ENCODE assay signal across 16 mouse cellular contexts in genomic region chr1:155191671-155192070, GRCm38 (mm10). TPM values are rescaled to one million over a fixed set of nuclear protein-coding genes. Genes with fewer than 3 reads are reported as not detected.
DNase-seq lines count a peak whose midpoint lies in the region; ATAC-seq and TF ChIP-seq lines count a peak whose summit lies in the region.
"Had no signal": no experiment of that assay in that cellular context is flagged by ENCODE, and none has a peak within 500 bp of the region (broad histone marks: within the 10 kb centered on the region; RNA-seq: fewer than 3 reads in every experiment).

No protein-coding gene starts in this region.

- H3K4me2 ChIP-seq in heart, embryonic 13.5 days, result no peak overlapping the region
- H3K4me2 ChIP-seq in liver, embryonic 11.5 days, result no peak overlapping the region
- H3K4me2 ChIP-seq: intestine, embryonic 15.5 days; liver, embryonic 12.5 days had no signal

- H3K27me3 ChIP-seq in heart, embryonic 13.5 days (replicated peaks), result no peaks in the 10 kb centered on the region
- no peaks in the 10 kb centered on the region for H3K27me3 ChIP-seq in cerebellum, adult 2 months (ENCODE audit: control insufficient read depth, insufficient read depth, low read length)
- no peaks in the 10 kb centered on the region for H3K27me3 ChIP-seq in liver, embryonic 11.5 days (replicated peaks; ENCODE audit: control insufficient read depth, insufficient read depth, low read length)
- H3K27me3 ChIP-seq: CH12.LX; intestine, embryonic 15.5 days; liver, embryonic 12.5 days; megakaryocyte, embryonic 14.5 days had no signal

- H3K27ac ChIP-seq in heart, embryonic 13.5 days (replicated peaks), result 0 out of 2 replicates have a peak overlapping the region, but pooled peaks have one; percentile 14
- H3K27ac ChIP-seq in cerebellum, adult 2 months (ENCODE audit: insufficient read depth, low read length), result no peak overlapping the region
- no peak overlapping the region for H3K27ac ChIP-seq in liver, embryonic 11.5 days (ENCODE audit: low read depth, low read length)
- H3K27ac ChIP-seq: intestine, embryonic 15.5 days; left cerebral cortex, adult 2 months; liver, embryonic 12.5 days had no signal

- TF ChIP-seq POLR2A in lung, adult 2 months (IDR thresholded peaks at IDR 0.05; ENCODE audit: borderline replicate concordance, extremely low read depth, low read depth, low read length), result no peak
- TF ChIP-seq POLR2A in cerebellum, adult 2 months (IDR thresholded peaks at IDR 0.05; ENCODE audit: borderline replicate concordance, insufficient read depth, low read length), result no peak

- ATAC-seq in heart, embryonic 13.5 days (ENCODE audit: extremely low read depth, insufficient number of reproducible peaks, low FRiP score, low TSS enrichment), result no peak
- no peak for ATAC-seq in liver, embryonic 11.5 days (replicated peaks; ENCODE audit: low FRiP score)
- ATAC-seq: intestine, embryonic 15.5 days; liver, embryonic 12.5 days had no signal

- H3K4me1 ChIP-seq in heart, embryonic 13.5 days, result peaks cover 15% of the 10 kb centered on the region
- H3K4me1 ChIP-seq in lung, adult 2 months (ENCODE audit: control insufficient read depth, insufficient read depth, low read length), result no peaks in the 10 kb centered on the region
- H3K4me1 ChIP-seq in cerebellum, adult 2 months (ENCODE audit: control insufficient read depth, insufficient read depth, low read length), result peaks cover 21% of the 10 kb centered on the region
- H3K4me1 ChIP-seq in liver, embryonic 11.5 days (replicated peaks; ENCODE audit: control insufficient read depth, insufficient read depth, low read length), result no peaks in the 10 kb centered on the region
- H3K4me1 ChIP-seq: intestine, embryonic 15.5 days; liver, embryonic 12.5 days had no signal

- DNase-seq in heart, postnatal 25 days (ENCODE audit: low spot score), result no peak
- peak; percentile 39 for DNase-seq in lung, postnatal 14 days
- DNase-seq in lung, adult 2 months, result no peak
- peak; percentile 65 to 76 for DNase-seq in cerebellum, adult 2 months
- peak; percentile 68 to 70 for DNase-seq in cerebellum, postnatal 36 days
- no peak for DNase-seq in liver, embryonic 11.5 days (ENCODE audit: low spot score)
- DNase-seq: embryo, embryonic 11 days; kidney, postnatal 25 days; spleen, adult 18-20 months; thymus, adult 18-20 months had no signal

- no peak overlapping the region for H3K4me3 ChIP-seq in heart, embryonic 13.5 days
- H3K4me3 ChIP-seq in lung, adult 2 months (replicated peaks; ENCODE audit: extremely low read depth, low read depth, low read length), result no peak overlapping the region
- H3K4me3 ChIP-seq in cerebellum, adult 2 months (replicated peaks; ENCODE audit: insufficient read depth, low read depth, low read length), result no peak overlapping the region
- no peak overlapping the region for H3K4me3 ChIP-seq in liver, embryonic 11.5 days (ENCODE audit: low read depth, low read length)
- H3K4me3 ChIP-seq: intestine, embryonic 15.5 days; left cerebral cortex, adult 2 months; liver, embryonic 12.5 days; megakaryocyte, embryonic 14.5 days had no signal

- peaks cover 87% of the 10 kb centered on the region for H3K36me3 ChIP-seq in heart, embryonic 13.5 days
- peaks cover 7% of the 10 kb centered on the region; the same call in 1 of the 2 replicates for H3K36me3 ChIP-seq in liver, embryonic 11.5 days (ENCODE audit: control insufficient read depth, insufficient read depth, low read length)

- H3K9ac ChIP-seq in heart, embryonic 13.5 days, result no peak overlapping the region
- H3K9ac ChIP-seq in liver, embryonic 11.5 days (ENCODE audit: low read depth, low read length), result no peak overlapping the region
- H3K9ac ChIP-seq: intestine, embryonic 15.5 days; liver, embryonic 12.5 days had no signal

- 49% methylated on average over 2 of the region's 2 CpGs for WGBS in heart, embryonic 13.5 days
- 61% methylated on average over 2 of the region's 2 CpGs for WGBS in lung, adult 2 months
- 40% methylated on average over 2 of the region's 2 CpGs for WGBS in cerebellum, adult 2 months
- 84% methylated on average over 2 of the region's 2 CpGs for WGBS in liver, embryonic 11.5 days

- H3K9me3 ChIP-seq in heart, embryonic 13.5 days, result no peaks in the 10 kb centered on the region
- H3K9me3 ChIP-seq in liver, embryonic 11.5 days (ENCODE audit: control insufficient read depth, low read length), result no peaks in the 10 kb centered on the region
- H3K9me3 ChIP-seq: intestine, embryonic 15.5 days; liver, embryonic 12.5 days had no signal

- intact Hi-C loops in heart, postnatal 25 days (cut with DNase I), result no loop called here

- TF ChIP-seq CTCF in lung, adult 2 months (IDR thresholded peaks at IDR 0.05; ENCODE audit: insufficient read depth, low read length), result no peak
- TF ChIP-seq CTCF in cerebellum, adult 2 months (IDR thresholded peaks at IDR 0.05; ENCODE audit: borderline replicate concordance, insufficient read depth, low read depth, low read length), result no peak

RNA-seq across cellular contexts. Expression of gene Stx6, which starts 33.2 kb away (rescaled TPM):
- 48.7 and 49.9 TPM in 2 replicates for polyA plus RNA-seq in heart, embryonic 13.5 days (2015; fragmentation: Nextera tagmentation; extraction: Ambion mirVana)
- 10 to 100 TPM; 25.2 to 26.5 TPM for total RNA-seq in heart, postnatal 25 days (2021)
- polyA plus RNA-seq in lung, adult 2 months (2012; rRNA removed), result 81.6 and 83.1 TPM in 2 replicates
- polyA plus RNA-seq in cerebellum, adult 2 months (2012; rRNA removed), result 82.2 and 83.2 TPM in 2 replicates
- 36.0 and 36.9 TPM in 2 replicates for polyA plus RNA-seq in liver, embryonic 11.5 days (2014; fragmentation: Nextera tagmentation; extraction: Ambion mirVana)

RNA-seq across cellular contexts. Expression of gene Mr1, which starts 45.1 kb away (rescaled TPM):
- 4.3 and 5.2 TPM in 2 replicates for polyA plus RNA-seq in heart, embryonic 13.5 days (2015; fragmentation: Nextera tagmentation; extraction: Ambion mirVana)
- total RNA-seq in heart, postnatal 25 days (2021), result 1 to 10 TPM; 5.9 to 6.4 TPM
- polyA plus RNA-seq in lung, adult 2 months (2012; rRNA removed), result 6.3 and 11.1 TPM in 2 replicates
- polyA plus RNA-seq in cerebellum, adult 2 months (2012; rRNA removed), result 4.0 and 4.6 TPM in 2 replicates
- polyA plus RNA-seq in liver, embryonic 11.5 days (2014; fragmentation: Nextera tagmentation; extraction: Ambion mirVana), result 0.81 and 1.2 TPM in 2 replicates

RNA-seq across cellular contexts. Expression of gene BC034090, which starts 52.6 kb away (rescaled TPM):
- 7.0 and 7.6 TPM in 2 replicates for polyA plus RNA-seq in heart, embryonic 13.5 days (2015; fragmentation: Nextera tagmentation; extraction: Ambion mirVana)
- 10 to 100 TPM; 38.0 to 41.4 TPM for total RNA-seq in heart, postnatal 25 days (2021)
- polyA plus RNA-seq in lung, adult 2 months (2012; rRNA removed), result 9.3 and 9.9 TPM in 2 replicates
- polyA plus RNA-seq in cerebellum, adult 2 months (2012; rRNA removed), result 14.1 and 15.5 TPM in 2 replicates
- 0.86 and 1.8 TPM in 2 replicates for polyA plus RNA-seq in liver, embryonic 11.5 days (2014; fragmentation: Nextera tagmentation; extraction: Ambion mirVana)

Comparison
In these comparisons a context has a peak if more than half of its experiments do, and no peak if none do; other contexts are left out.
1. DNase-seq: peak in lung, postnatal 14 days (single experiment), cerebellum, adult 2 months (2 of 2) and cerebellum, postnatal 36 days (2 of 2); none in heart, postnatal 25 days (single experiment), lung, adult 2 months (single experiment) and liver, embryonic 11.5 days (single experiment).